Mouse (Mus musculus) CH12.LX (cell line): Measurements from ENCODE around the gene Rogdi.
A peak's percentile ranks its signal among the peaks of the same experiment; 100 is the strongest.

Experiments
- CHD1 ChIP-seq: IDR thresholded peaks from 2 replicates; pipeline ENCODE4 v1.6.1; 2012; ENCODE audit warnings: low read depth, low read length, improper control_type of control experiment, inconsistent platforms
- MEF2A ChIP-seq: IDR thresholded peaks from 2 replicates; pipeline ENCODE4 v1.6.1; 2014; ENCODE audit warnings: low read depth, mild to moderate bottlenecking, inconsistent platforms, low read length, improper control_type of control experiment, borderline replicate concordance
- NRF1 ChIP-seq: IDR thresholded peaks from 2 replicates; pipeline ENCODE4 v1.6.1; 2014; ENCODE audit warnings: low read depth, mild to moderate bottlenecking, inconsistent platforms, low read length, improper control_type of control experiment, moderate library complexity
- POLR2AphosphoS2 ChIP-seq: IDR thresholded peaks from 2 replicates; pipeline ENCODE4 v1.6.1; 2011; ENCODE audit warnings: low read depth, low read length, improper control_type of control experiment
- RCOR1 ChIP-seq: conservative IDR thresholded peaks from 2 replicates; pipeline ENCODE4 v1.6.1; 2012; ENCODE audit warnings: low read depth, mild to moderate bottlenecking, inconsistent platforms, low read length, improper control_type of control experiment
- SIN3A ChIP-seq: IDR thresholded peaks from 2 replicates; pipeline ENCODE4 v1.6.1; 2012; ENCODE audit warnings: low read length, improper control_type of control experiment, inconsistent platforms
- USF2 ChIP-seq: conservative IDR thresholded peaks from 2 replicates; pipeline ENCODE4 v1.6.1; 2011; ENCODE audit warnings: low read depth, low read length, improper control_type of control experiment
- ZC3H11A ChIP-seq: IDR thresholded peaks from 2 replicates; pipeline ENCODE4 v1.6.1; 2012; ENCODE audit warnings: low read depth, mild to moderate bottlenecking, inconsistent platforms, low read length, improper control_type of control experiment
- ZKSCAN1 ChIP-seq: IDR thresholded peaks from 2 replicates; pipeline ENCODE4 v1.6.1; 2012; ENCODE audit warnings: low read depth, inconsistent platforms, low read length, improper control_type of control experiment, borderline replicate concordance

DNA sequence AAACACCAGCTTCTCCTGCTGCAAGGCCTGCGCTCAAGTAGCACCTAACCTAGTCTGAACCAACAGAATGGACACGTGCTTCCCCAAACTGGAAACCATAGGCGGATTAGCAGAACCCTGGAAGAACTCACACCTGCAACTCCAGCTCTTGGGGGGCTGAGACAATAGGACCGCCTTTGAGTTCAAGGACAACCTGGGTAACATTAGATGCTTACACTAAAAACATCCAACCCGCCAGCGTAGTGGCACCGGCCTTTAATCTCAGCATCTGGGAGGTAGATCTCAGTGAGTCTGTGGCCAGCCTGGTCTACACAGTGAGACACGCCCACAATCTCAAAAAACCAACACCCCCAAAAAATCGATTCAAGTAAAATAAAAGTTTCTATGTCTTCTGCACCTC is 50.0 kb downstream of the Rogdi start:
- TF ChIP-seq MEF2A, result no peak
- no peak for TF ChIP-seq ZC3H11A
- TF ChIP-seq NRF1, result no peak
- TF ChIP-seq USF2, result no peak
- TF ChIP-seq CHD1, result peak; percentile 39; the same call in 1 of the 2 replicates
- no peak for TF ChIP-seq SIN3A
- no peak for TF ChIP-seq ZKSCAN1
- no peak for TF ChIP-seq POLR2AphosphoS2
- TF ChIP-seq RCOR1, result no peak
